Mouse (Mus musculus): ENCODE measurements around the gene Eppin. TPM values are rescaled to one million over a fixed set of nuclear protein-coding genes. Genes with fewer than 3 reads are reported as not detected.

Eppin gene
- total and polyA plus RNA-seq, 3 experiments = not detected

DNA sequence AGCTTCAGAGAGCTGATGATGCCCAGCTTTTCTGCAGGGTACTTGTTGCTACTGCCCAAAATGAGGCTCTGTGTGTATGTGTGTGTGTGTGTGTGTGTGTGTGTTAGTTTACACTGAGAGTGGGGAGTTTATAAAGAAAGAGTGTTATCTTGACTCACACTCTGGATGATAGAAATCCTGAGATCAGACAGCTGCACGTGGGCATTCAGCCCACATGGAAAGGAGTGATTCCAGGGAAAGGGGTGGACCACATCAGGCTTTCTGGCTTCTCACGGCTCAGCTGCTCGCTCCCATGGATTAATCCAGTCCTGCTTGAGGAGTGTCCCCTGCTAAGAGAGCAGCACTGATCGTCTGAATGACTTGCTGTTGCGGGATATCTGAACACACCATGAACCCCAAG, 51.3 kb downstream of the Eppin start:
- no peaks in the 10 kb centered on the region for H3K36me3 ChIP-seq (replicated peaks)
- H3K27me3 ChIP-seq (ENCODE audit: insufficient read depth, low read length) = peaks cover 2% of the 10 kb centered on the region; the same call in 1 of the 2 replicates
- no peaks in the 10 kb centered on the region for H3K4me1 ChIP-seq (ENCODE audit: insufficient read depth, low read depth, low read length)
- DNase-seq (ENCODE audit: low spot score) (no peak), ATAC-seq (ENCODE audit: extremely low read depth, insufficient number of reproducible peaks, low FRiP score, poor library complexity, severe bottlenecking) (no peak)
- H3K4me3 ChIP-seq (ENCODE audit: low read depth, low read length) = no peak overlapping the region
- no peaks in the 10 kb centered on the region for H3K9me3 ChIP-seq (replicated peaks)
- TF ChIP-seq POLR2AphosphoS5 (IDR thresholded peaks at IDR 0.05; ENCODE audit: insufficient replicate concordance, low read depth, low read length) = no peak
- TF ChIP-seq CTCF (IDR thresholded peaks at IDR 0.05; ENCODE audit: low read depth, low read length) = no peak
- TF ChIP-seq GATA1 (IDR thresholded peaks at IDR 0.05; ENCODE audit: borderline replicate concordance, low read length) = no peak

DNA sequence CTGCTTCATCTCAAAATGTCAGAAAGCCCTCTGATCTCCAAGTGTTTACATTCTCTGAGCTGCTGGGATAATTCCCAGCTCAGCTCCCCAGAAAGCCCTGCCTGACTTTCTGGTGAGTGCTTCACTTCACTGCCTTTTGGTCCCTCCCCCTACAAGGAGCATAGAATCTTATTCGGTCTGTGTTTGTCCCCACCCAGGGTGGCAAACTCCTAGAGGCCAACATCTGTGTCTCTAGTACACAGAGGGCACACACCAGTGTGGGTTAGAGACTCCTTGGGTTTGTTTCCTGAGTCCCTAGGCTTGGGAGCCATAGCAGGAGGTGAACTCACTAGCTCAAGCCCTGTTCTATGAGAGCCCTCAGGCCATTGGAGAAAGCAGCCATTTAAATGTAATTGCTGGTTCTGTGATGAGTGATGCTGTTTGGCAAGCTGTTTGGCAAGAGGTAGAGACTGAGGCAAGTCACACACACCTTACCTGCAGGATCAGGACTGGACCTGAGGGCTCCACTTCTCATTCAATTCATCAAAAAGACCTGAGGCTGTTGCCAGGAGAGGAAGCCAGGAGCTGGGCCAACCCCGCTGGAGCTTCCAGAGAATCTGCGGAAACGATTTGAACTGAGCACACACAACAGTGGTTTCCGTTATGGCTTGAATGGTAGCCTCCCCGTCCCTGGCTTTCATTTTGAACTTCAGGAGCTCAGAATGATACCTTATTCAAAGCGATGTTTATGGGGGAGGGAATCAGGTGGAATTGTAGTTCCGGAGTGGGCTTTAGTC, 52.6 kb downstream of the Eppin start:
- Histone ChIP-seq H3K4me1 (ENCODE audit: insufficient read depth, low read depth, low read length) (no peaks in the 10 kb centered on the region), H3K27me3 (ENCODE audit: insufficient read depth, low read length) (peaks cover 5% of the 10 kb centered on the region), H3K36me3 (replicated peaks) (no peaks in the 10 kb centered on the region), H3K9me3 (replicated peaks) (no peaks in the 10 kb centered on the region), H3K4me3 (ENCODE audit: low read depth, low read length) (no peak overlapping the region)
- TF ChIP-seq CTCF (IDR thresholded peaks at IDR 0.05; ENCODE audit: low read depth, low read length) (no peak), GATA1 (IDR thresholded peaks at IDR 0.05; ENCODE audit: borderline replicate concordance, low read length) (no peak), POLR2AphosphoS5 (IDR thresholded peaks at IDR 0.05; ENCODE audit: insufficient replicate concordance, low read depth, low read length) (no peak), TAL1 (conservative IDR thresholded peaks at IDR 0.05; ENCODE audit: low read depth, low read length) (no peak), GATA2 (IDR thresholded peaks at IDR 0.05; ENCODE audit: borderline replicate concordance, low read depth, low read length) (no peak)
- DNase-seq (ENCODE audit: low spot score) = no peak
- no peak for ATAC-seq (ENCODE audit: extremely low read depth, insufficient number of reproducible peaks, low FRiP score, poor library complexity, severe bottlenecking)

Other genes with a start within 250 kb of the Eppin start
Only the 20 nearest of the 32 such genes appear.
- not detected in 2 replicates for gene Sdc4, start 149.7 kb downstream of the Eppin start, total RNA-seq (2014; fragmentation: Nextera tagmentation)
- 0.11 TPM in 1 of 2 replicates, not detected in the other for gene Sdc4, start 149.7 kb downstream of the Eppin start, total RNA-seq (2017)
- not detected in 2 replicates for gene Sdc4, start 149.7 kb downstream of the Eppin start, polyA plus RNA-seq (2012)
- gene Sys1, start 136.6 kb downstream of the Eppin start, total RNA-seq (2014; fragmentation: Nextera tagmentation) = 35.8 and 37.0 TPM in 2 replicates
- gene Sys1, start 136.6 kb downstream of the Eppin start, total RNA-seq (2017) = 50.6 and 75.5 TPM in 2 replicates
- gene Sys1, start 136.6 kb downstream of the Eppin start, polyA plus RNA-seq (2012) = 122 and 142 TPM in 2 replicates
- not detected in 2 replicates for gene Gm20458, start 132.6 kb downstream of the Eppin start, total RNA-seq (2014; fragmentation: Nextera tagmentation)
- 13.4 and 13.5 TPM in 2 replicates for gene Gm20458, start 132.6 kb downstream of the Eppin start, total RNA-seq (2017)
- 4.6 and 5.5 TPM in 2 replicates for gene Gm20458, start 132.6 kb downstream of the Eppin start, polyA plus RNA-seq (2012)
- not detected in 2 replicates for gene Trp53tg5, start 119.9 kb downstream of the Eppin start, total RNA-seq (2014; fragmentation: Nextera tagmentation)
- gene Trp53tg5, start 119.9 kb downstream of the Eppin start, total RNA-seq (2017) = 0.29 TPM in 1 of 2 replicates, not detected in the other
- not detected in 2 replicates for gene Trp53tg5, start 119.9 kb downstream of the Eppin start, polyA plus RNA-seq (2012)
- 6.2 and 11.7 TPM in 2 replicates for gene Dbndd2, start 107.5 kb downstream of the Eppin start, total RNA-seq (2014; fragmentation: Nextera tagmentation)
- 5.5 and 8.9 TPM in 2 replicates for gene Dbndd2, start 107.5 kb downstream of the Eppin start, total RNA-seq (2017)
- gene Dbndd2, start 107.5 kb downstream of the Eppin start, polyA plus RNA-seq (2012) = 22.3 and 25.1 TPM in 2 replicates
- gene Pigt, start 96.1 kb downstream of the Eppin start, total RNA-seq (2014; fragmentation: Nextera tagmentation) = 68.5 and 84.3 TPM in 2 replicates
- 22.9 and 23.2 TPM in 2 replicates for gene Pigt, start 96.1 kb downstream of the Eppin start, total RNA-seq (2017)
- 81.0 and 94.4 TPM in 2 replicates for gene Pigt, start 96.1 kb downstream of the Eppin start, polyA plus RNA-seq (2012)
- gene Wfdc2, start 31.2 kb downstream of the Eppin start, total RNA-seq (2014; fragmentation: Nextera tagmentation) = not detected in 2 replicates
- gene Wfdc2, start 31.2 kb downstream of the Eppin start, total RNA-seq (2017) = not detected in 2 replicates
- not detected in 2 replicates for gene Wfdc2, start 31.2 kb downstream of the Eppin start, polyA plus RNA-seq (2012)
- gene Spint3, start 20.1 kb downstream of the Eppin start, total RNA-seq (2014; fragmentation: Nextera tagmentation) = not detected in 2 replicates
- gene Spint3, start 20.1 kb downstream of the Eppin start, total RNA-seq (2017) = not detected in 2 replicates
- gene Spint3, start 20.1 kb downstream of the Eppin start, polyA plus RNA-seq (2012) = not detected in 2 replicates
- gene Wfdc6a, start 8.1 kb downstream of the Eppin start, total RNA-seq (2014; fragmentation: Nextera tagmentation) = not detected in 2 replicates
- gene Wfdc6a, start 8.1 kb downstream of the Eppin start, total RNA-seq (2017) = not detected in 2 replicates
- not detected in 2 replicates for gene Wfdc6a, start 8.1 kb downstream of the Eppin start, polyA plus RNA-seq (2012)
- not detected in 2 replicates for gene Wfdc6b, start 19.9 kb upstream of the Eppin start, total RNA-seq (2014; fragmentation: Nextera tagmentation)
- gene Wfdc6b, start 19.9 kb upstream of the Eppin start, total RNA-seq (2017) = not detected in 2 replicates
- gene Wfdc6b, start 19.9 kb upstream of the Eppin start, polyA plus RNA-seq (2012) = not detected in 2 replicates
- not detected in 2 replicates for gene Wfdc8, start 20.0 kb upstream of the Eppin start, total RNA-seq (2014; fragmentation: Nextera tagmentation)
- gene Wfdc8, start 20.0 kb upstream of the Eppin start, total RNA-seq (2017) = not detected in 2 replicates
- gene Wfdc8, start 20.0 kb upstream of the Eppin start, polyA plus RNA-seq (2012) = not detected in 2 replicates
- gene Wfdc16, start 45.2 kb upstream of the Eppin start, total RNA-seq (2014; fragmentation: Nextera tagmentation) = not detected in 2 replicates
- gene Wfdc16, start 45.2 kb upstream of the Eppin start, total RNA-seq (2017) = 0.17 TPM in 1 of 2 replicates, not detected in the other
- gene Wfdc16, start 45.2 kb upstream of the Eppin start, polyA plus RNA-seq (2012) = not detected in 2 replicates
- gene Wfdc10, start 62.5 kb upstream of the Eppin start, total RNA-seq (2014; fragmentation: Nextera tagmentation) = not detected in 2 replicates
- 0.64 TPM in 1 of 2 replicates, not detected in the other for gene Wfdc10, start 62.5 kb upstream of the Eppin start, total RNA-seq (2017)
- gene Wfdc10, start 62.5 kb upstream of the Eppin start, polyA plus RNA-seq (2012) = not detected in 2 replicates
- not detected in 2 replicates for gene Wfdc9, start 63.0 kb upstream of the Eppin start, total RNA-seq (2014; fragmentation: Nextera tagmentation)
- gene Wfdc9, start 63.0 kb upstream of the Eppin start, total RNA-seq (2017) = not detected in 2 replicates
- not detected in 2 replicates for gene Wfdc9, start 63.0 kb upstream of the Eppin start, polyA plus RNA-seq (2012)
- gene Wfdc11, start 80.5 kb upstream of the Eppin start, total RNA-seq (2014; fragmentation: Nextera tagmentation) = not detected in 2 replicates
- not detected in 2 replicates for gene Wfdc11, start 80.5 kb upstream of the Eppin start, total RNA-seq (2017)
- gene Wfdc11, start 80.5 kb upstream of the Eppin start, polyA plus RNA-seq (2012) = not detected in 2 replicates
- not detected in 2 replicates for gene Wfdc13, start 91.5 kb upstream of the Eppin start, total RNA-seq (2014; fragmentation: Nextera tagmentation)
- 0.11 TPM in 1 of 2 replicates, not detected in the other for gene Wfdc13, start 91.5 kb upstream of the Eppin start, total RNA-seq (2017)
- not detected in 2 replicates for gene Wfdc13, start 91.5 kb upstream of the Eppin start, polyA plus RNA-seq (2012)
- gene Spint4, start 104.9 kb upstream of the Eppin start, total RNA-seq (2014; fragmentation: Nextera tagmentation) = not detected in 2 replicates
- gene Spint4, start 104.9 kb upstream of the Eppin start, total RNA-seq (2017) = 0.16 TPM in 1 of 2 replicates, not detected in the other
- gene Spint4, start 104.9 kb upstream of the Eppin start, polyA plus RNA-seq (2012) = not detected in 2 replicates
- not detected in 2 replicates for gene Spint5, start 121.7 kb upstream of the Eppin start, total RNA-seq (2014; fragmentation: Nextera tagmentation)
- gene Spint5, start 121.7 kb upstream of the Eppin start, total RNA-seq (2017) = not detected in 2 replicates
- gene Spint5, start 121.7 kb upstream of the Eppin start, polyA plus RNA-seq (2012) = not detected in 2 replicates
- 1.4 and 2.0 TPM in 2 replicates for gene Wfdc3, start 152.3 kb upstream of the Eppin start, total RNA-seq (2014; fragmentation: Nextera tagmentation)
- gene Wfdc3, start 152.3 kb upstream of the Eppin start, total RNA-seq (2017) = 0.98 and 1.5 TPM in 2 replicates
- gene Wfdc3, start 152.3 kb upstream of the Eppin start, polyA plus RNA-seq (2012) = 0.03 TPM in 1 of 2 replicates, not detected in the other
- 58.1 and 86.2 TPM in 2 replicates for gene Dnttip1, start 152.4 kb upstream of the Eppin start, total RNA-seq (2014; fragmentation: Nextera tagmentation)
- gene Dnttip1, start 152.4 kb upstream of the Eppin start, total RNA-seq (2017) = 18.0 and 23.8 TPM in 2 replicates
- 122 and 135 TPM in 2 replicates for gene Dnttip1, start 152.4 kb upstream of the Eppin start, polyA plus RNA-seq (2012)